Mouse (Mus musculus) megakaryocyte, adult 5-6 weeks (primary cell): ENCODE results near the gene Calca. TPM values are rescaled to one million over a fixed set of nuclear protein-coding genes. Genes with fewer than 3 reads are reported as not detected.
"Not testable (repeated sequence)": the region's sequence is repeated elsewhere in the genome, so short reads cannot be mapped to it uniquely, and the experiment has no call there.

Experiments
- ATAC-seq: 2 replicates; pipeline ENCODE4 v1.8.0; 2016; ENCODE audit warnings: mild to moderate bottlenecking, inconsistent platforms; ENCODE audit not compliant: poor library complexity, severe bottlenecking
- total RNA-seq, 2 experiments: library from RNA; stranded (forward) in 1 of 2; stranded (reverse) in 1 of 2; fragments of 153-499, 151-499 nt in 1 of 2; fragments of 221-1000, 200-1000 nt in 1 of 2; gene quantifications; 2 replicates each; pipeline versions ENCODE4 v1.2.3 to v1.2.4; 2015 to 2017

Gene Calca
- total RNA-seq (2015), result not detected in 2 replicates
- not detected in 2 replicates for total RNA-seq (2017)

- ATAC-seq, result no peak
Observed at GRCm38 (mm10) chr7:114636102-114636501, at the start of gene Calca. TSS of gene Calca (minus strand) at chr7:114636357.

DNA sequence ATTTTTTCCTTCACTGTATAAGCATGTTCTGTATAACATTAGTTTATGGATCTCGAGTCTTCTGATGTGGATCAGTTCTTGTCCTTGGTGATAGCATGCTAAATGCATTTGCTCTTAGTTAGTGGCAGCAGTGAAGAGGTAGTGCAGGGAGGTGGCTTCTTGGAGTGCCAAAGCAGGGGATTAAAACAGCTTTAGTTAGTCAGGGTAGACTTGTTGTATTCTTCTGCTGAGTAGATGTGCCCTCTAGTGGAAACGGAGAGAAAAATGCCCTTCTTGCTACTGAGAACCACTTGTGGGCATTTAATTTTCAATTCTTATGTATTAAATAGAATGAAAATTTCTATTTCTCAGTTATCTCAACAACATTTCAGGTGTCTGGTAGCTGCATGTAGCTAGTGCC, 36.5 kb upstream of the Calca start:
- 0 out of 2 replicates have a peak, but pooled peaks have one; percentile 42 for ATAC-seq

GRCm38 (mm10) chr7:114671405-114671804, 35.2 kb upstream of the Calca start:
- ATAC-seq, result peak; percentile 55; the same call in 1 of the 2 replicates

GRCm38 (mm10) chr7:114649730-114650129, 13.6 kb upstream of the Calca start:
- no peak for ATAC-seq

DNA sequence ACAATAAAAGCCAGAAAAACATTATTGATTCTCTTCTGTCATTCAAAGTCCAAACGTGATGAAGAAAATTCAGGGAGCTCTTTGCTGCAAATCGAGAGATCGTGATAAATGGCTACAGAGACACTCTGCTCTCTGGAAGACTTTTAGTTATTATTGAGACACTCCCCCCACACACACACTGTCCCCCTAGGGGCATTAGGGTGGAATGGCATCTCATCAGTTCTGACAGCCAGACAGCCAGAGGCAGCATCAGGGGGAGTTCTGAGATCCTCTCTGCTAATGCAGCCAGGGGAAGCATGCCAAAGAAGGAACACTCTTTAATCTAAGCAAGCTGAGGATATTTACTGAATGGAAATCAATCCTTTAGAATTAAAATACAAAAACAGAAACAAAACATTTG, 12.6 kb upstream of the Calca start:
- peak; percentile 66 for ATAC-seq

- peak; percentile 37 for ATAC-seq
Observed at GRCm38 (mm10) chr7:114635569-114636101, 522 bp downstream of the Calca start.

DNA sequence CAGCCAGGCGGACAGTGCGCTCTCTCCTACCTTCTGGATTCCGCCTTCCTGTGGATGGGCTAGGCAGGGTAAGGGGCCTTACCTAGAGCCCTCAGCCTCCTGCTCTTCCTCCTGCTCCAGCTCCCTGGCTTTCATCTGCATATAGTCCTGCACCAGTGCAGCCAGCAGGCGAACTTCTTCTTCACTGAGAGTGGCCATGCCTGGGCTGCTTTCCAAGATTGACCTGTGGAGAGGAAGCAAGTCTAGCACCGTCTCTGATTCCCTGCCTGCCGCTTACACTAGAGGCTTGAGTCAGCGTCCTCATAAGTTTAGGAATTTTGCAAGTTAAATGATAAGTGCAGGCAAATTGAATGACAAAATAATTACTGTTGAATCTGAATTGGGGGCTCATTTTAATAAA, 1.8 kb downstream of the Calca start:
- no peak for ATAC-seq

DNA sequence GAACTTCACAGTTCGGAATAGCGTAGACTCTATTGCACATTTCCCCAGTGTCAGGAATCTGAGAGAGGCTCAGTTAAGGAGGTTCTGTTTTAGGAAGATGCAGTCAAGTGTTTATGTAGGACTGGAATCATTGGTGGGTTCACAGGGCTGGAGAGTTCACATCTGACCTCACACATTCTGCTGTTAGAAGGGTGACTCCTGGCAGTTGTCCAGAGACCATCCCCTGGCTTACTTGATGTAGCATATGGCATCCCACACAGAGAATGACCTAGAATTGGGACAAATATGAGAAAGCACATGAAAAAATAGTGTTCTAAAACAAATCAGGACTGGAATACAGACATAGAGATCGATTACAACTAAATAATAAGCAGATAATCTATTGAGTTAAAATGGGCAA, 10.2 kb downstream of the Calca start:
- no peak for ATAC-seq

DNA sequence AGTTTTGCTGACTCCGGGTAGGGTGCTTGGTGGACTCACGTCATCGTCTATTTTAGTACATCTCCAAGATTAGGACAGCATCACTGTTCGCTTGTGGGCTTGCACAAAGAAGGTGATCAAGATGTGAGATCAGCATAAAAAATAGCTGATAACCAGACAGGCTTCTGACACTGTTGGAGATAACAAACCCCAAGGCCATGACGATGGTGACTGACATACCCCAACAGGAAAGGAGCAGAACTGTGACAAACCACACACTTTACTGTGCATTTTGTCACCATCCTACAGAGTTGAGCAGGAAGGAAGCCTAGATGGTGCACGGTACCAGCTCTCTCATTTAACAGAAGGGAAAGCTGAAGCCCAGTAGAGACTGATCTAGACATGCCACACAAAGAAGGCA, 19.4 kb downstream of the Calca start:
- peak; percentile 80 for ATAC-seq

GRCm38 (mm10) chr7:114594391-114594790, 41.8 kb downstream of the Calca start:
- not testable (repeated sequence) for ATAC-seq

DNA sequence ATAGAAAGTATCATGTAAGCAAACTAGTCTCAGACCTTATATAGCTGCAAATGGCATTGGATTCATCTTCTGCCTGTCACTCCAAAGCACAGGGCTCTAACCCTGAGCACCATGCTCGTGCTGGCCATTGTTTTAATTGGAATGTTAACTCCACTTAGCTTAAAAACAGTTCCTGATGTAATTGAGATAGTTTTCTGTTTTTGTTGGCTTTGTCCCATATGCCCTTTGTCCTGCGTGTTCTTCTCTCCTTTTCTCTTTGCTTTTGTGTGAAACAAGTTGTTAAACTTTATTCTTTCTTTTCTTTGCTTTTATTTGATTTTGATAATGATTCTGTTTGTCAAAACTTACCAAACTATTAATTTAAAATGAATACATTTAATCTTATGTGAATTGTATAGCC, 53.7 kb downstream of the Calca start:
- no peak for ATAC-seq

Other genes starting within 250 kb of the Calca start
- gene Pde3b, start 221.1 kb downstream of the Calca start, total RNA-seq (2015), result 10.4 and 11.9 TPM in 2 replicates
- 14.1 and 25.3 TPM in 2 replicates for gene Pde3b, start 221.1 kb downstream of the Calca start, total RNA-seq (2017)
- 4.3 and 5.4 TPM in 2 replicates for gene Cyp2r1, start 73.4 kb downstream of the Calca start, total RNA-seq (2015)
- gene Cyp2r1, start 73.4 kb downstream of the Calca start, total RNA-seq (2017), result 1.7 and 2.0 TPM in 2 replicates
- not detected in 2 replicates for gene Calcb, start 82.3 kb upstream of the Calca start, total RNA-seq (2015)
- not detected in 2 replicates for gene Calcb, start 82.3 kb upstream of the Calca start, total RNA-seq (2017)
- gene Insc, start 107.3 kb upstream of the Calca start, total RNA-seq (2015), result not detected in 2 replicates
- gene Insc, start 107.3 kb upstream of the Calca start, total RNA-seq (2017), result not detected in 2 replicates